Mouse (Mus musculus): ENCODE measurements around the gene Fxyd3. TPM values are rescaled to one million over a fixed set of nuclear protein-coding genes. Genes with fewer than 3 reads are reported as not detected.
A peak's percentile ranks its signal among the peaks of the same experiment; 100 is the strongest.

The Fxyd3 gene
- polyA plus RNA-seq, 1 experiment from 2014 or later = 2.2 TPM

DNA sequence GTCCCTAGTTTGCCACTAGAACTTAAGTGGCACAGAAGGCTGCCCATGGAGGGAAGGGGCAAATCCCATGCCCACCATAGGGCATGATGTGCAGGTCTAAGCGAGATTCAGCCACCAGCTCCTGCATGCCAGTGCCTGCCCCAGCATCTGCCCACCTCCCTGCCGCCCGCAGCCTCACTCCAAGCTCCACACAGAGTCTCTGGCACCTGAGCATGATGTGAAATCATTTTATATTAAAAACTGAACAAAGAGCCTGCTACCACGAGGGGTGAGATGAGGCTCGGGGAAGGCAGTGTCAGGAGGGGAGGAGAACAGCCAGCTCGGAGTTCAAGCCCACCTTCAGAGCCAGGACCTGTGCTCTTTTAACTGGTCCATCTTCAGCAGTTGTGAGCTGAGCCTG lies 6.2 kb downstream of the Fxyd3 start:
- no peak overlapping the region for H3K4me2 ChIP-seq
- no peaks in the 10 kb centered on the region for H3K9me3 ChIP-seq
- H3K4me1 ChIP-seq = peaks cover 20% of the 10 kb centered on the region
- no peak for ATAC-seq (ENCODE audit: extremely low read depth, insufficient number of reproducible peaks, low FRiP score, low TSS enrichment)
- WGBS = 73% methylated on average over 6 of the region's 6 CpGs
- H3K27me3 ChIP-seq (replicated peaks) = no peaks in the 10 kb centered on the region; the same call in 1 of the 2 replicates
- no peak overlapping the region for H3K4me3 ChIP-seq
- H3K36me3 ChIP-seq = no peaks in the 10 kb centered on the region
- H3K9ac ChIP-seq = no peak overlapping the region
- H3K27ac ChIP-seq (replicated peaks) = no peak overlapping the region

DNA sequence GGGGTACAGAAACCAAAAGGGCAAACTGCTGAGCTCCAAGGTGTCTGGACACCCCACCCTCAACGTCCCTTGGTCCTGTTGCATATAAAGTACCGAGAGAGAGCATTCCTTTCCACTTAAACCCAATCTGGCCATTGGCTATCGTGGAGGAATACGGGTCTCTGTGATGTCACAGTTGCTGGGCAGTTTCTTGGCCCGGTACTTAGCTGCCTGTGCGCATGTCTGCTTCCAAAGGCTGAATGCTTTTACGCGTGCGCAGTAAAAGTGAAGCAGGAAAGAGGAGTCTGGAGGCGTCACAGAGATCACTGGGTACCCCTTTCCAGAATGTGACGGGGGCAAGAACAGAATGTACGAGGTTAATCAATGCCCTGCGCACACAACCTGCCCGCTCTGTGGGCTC lies 7.0 kb downstream of the Fxyd3 start:
- H3K27ac ChIP-seq (replicated peaks) = no peak overlapping the region
- peaks cover 20% of the 10 kb centered on the region for H3K4me1 ChIP-seq
- peaks cover 5% of the 10 kb centered on the region; the same call in 1 of the 2 replicates for H3K27me3 ChIP-seq (replicated peaks)
- no peak overlapping the region for H3K4me2 ChIP-seq
- H3K4me3 ChIP-seq = no peak overlapping the region
- H3K9ac ChIP-seq = no peak overlapping the region
- no peaks in the 10 kb centered on the region for H3K36me3 ChIP-seq
- WGBS = 84% methylated on average over 14 of the region's 14 CpGs
- no peaks in the 10 kb centered on the region for H3K9me3 ChIP-seq
- no peak for ATAC-seq (ENCODE audit: extremely low read depth, insufficient number of reproducible peaks, low FRiP score, low TSS enrichment)

DNA sequence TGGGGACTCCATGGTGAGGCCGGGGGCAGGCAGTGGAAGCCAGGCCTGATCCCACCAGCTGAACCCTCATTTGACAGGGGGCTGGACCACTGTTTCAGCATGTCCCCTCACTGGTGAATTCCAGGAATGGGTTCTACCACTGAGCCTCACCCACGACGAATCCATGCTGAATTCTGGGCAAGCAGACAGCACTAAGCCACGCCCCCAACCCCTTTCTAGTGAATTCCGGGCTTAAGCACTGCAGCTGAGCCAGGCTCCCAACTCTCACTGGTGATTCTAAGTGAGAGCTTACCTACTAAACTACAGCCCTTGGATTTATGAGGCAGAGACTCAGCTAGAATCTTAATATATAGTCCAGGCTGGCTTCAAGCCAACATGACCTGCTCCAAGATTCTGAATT lies 8.7 kb downstream of the Fxyd3 start:
- WGBS = 44% methylated on average over 5 of the region's 5 CpGs
- no peaks in the 10 kb centered on the region for H3K36me3 ChIP-seq
- H3K9me3 ChIP-seq = no peaks in the 10 kb centered on the region
- H3K9ac ChIP-seq = no peak overlapping the region
- no peak overlapping the region for H3K4me3 ChIP-seq
- peaks cover 7% of the 10 kb centered on the region; the same call in 1 of the 2 replicates for H3K27me3 ChIP-seq (replicated peaks)
- H3K27ac ChIP-seq (replicated peaks) = no peak overlapping the region
- H3K4me2 ChIP-seq = no peak overlapping the region
- H3K4me1 ChIP-seq = peaks cover 16% of the 10 kb centered on the region
- ATAC-seq (ENCODE audit: extremely low read depth, insufficient number of reproducible peaks, low FRiP score, low TSS enrichment) = no peak

DNA sequence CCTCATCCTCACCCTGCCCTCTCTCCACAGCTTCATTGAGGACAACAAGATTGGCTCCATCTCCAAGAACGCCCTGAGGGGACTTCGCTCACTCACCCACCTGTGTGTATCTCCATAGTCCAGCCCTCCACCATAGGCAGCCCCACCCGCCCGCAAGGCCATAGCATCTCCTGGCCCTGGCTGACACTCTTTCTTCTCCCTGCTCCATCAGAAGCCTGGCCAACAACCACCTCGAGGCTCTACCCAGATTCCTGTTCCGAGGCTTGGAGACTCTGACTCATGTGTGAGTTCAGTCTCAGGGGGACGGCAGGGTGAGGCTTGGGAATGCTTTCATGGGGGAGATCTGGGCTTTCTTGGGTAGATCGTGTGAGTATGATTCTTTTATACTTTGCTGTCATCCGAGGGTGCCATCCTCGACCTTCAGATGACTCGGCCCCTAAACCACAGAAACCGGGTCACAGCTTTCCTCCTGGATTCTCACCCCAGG lies 13.4 kb downstream of the Fxyd3 start:
- Histone ChIP-seq H3K4me2 (no peak overlapping the region), H3K9ac (no peak overlapping the region), H3K27ac (replicated peaks) (no peak overlapping the region), H3K9me3 (no peaks in the 10 kb centered on the region), H3K27me3 (replicated peaks) (0 out of 2 replicates have a peak, but pooled peaks cover 7% of the 10 kb centered on the region), H3K4me1 (peaks cover 12% of the 10 kb centered on the region), H3K36me3 (no peaks in the 10 kb centered on the region), H3K4me3 (no peak overlapping the region)
- ATAC-seq (ENCODE audit: extremely low read depth, insufficient number of reproducible peaks, low FRiP score, low TSS enrichment) = no peak
- WGBS = 74% methylated on average over 12 of the region's 12 CpGs

DNA sequence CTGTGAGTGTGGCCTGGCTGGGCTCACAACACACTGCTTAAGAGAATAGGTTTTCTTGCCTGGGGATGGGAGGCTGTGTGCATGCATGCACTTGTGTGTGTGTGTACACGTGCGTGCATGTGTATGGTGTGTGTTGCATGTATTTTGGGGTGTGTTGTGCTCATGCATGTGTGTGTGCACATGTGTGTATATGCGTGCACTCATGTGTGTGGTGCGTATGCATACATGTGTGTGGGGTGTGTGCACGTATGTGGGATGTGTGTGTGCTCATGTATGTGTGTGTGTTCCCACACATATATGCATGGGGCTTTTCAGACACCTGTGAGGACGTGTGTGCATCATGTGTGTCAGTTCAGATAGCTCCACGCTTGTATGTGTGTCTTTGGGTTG lies 15.9 kb downstream of the Fxyd3 start:
- no peak overlapping the region for H3K4me3 ChIP-seq
- H3K27ac ChIP-seq (replicated peaks) = no peak overlapping the region
- 72% methylated on average over 7 of the region's 7 CpGs for WGBS
- peaks cover 13% of the 10 kb centered on the region for H3K4me1 ChIP-seq
- no peaks in the 10 kb centered on the region for H3K9me3 ChIP-seq
- H3K4me2 ChIP-seq = no peak overlapping the region
- no peak overlapping the region for H3K9ac ChIP-seq
- no peaks in the 10 kb centered on the region for H3K36me3 ChIP-seq
- 0 out of 2 replicates have a peak, but pooled peaks cover 7% of the 10 kb centered on the region for H3K27me3 ChIP-seq (replicated peaks)
- ATAC-seq (ENCODE audit: extremely low read depth, insufficient number of reproducible peaks, low FRiP score, low TSS enrichment) = no peak

DNA sequence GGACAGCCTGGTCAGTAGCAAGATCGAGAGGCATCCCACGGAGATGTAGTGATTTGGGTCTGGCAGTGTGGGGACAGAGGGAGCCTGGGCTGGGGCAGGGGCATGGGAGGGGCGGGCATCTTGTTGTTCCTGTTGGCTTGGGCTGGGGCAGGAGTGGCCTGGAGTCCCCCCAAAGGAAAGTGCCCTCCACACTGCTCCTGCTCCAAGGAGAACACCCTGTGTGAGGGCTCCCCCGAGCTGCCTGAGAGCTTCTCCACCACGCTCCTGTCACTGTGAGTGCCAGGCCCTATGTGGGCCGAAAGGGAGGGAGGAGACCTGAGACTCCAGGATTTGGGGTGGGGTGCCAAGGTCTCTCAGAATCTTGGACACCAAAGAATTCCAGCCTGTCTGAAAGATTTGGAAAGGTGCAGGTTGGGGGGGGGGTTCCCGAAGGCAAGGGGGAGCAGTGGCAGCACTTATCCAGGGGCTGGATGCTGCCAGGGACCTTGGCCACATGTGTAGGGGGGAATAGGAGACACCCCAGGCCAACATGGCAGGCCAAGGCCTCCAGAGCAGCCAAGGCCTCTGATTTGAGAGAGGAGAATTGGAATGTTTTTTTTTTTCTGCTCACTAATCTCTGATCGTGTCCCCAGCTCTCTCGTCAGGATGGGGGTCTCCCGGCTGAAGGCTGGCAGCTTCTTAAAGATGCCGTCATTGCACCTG lies 16.4 kb downstream of the Fxyd3 start:
- Histone ChIP-seq H3K9me3 (no peaks in the 10 kb centered on the region), H3K9ac (no peak overlapping the region), H3K36me3 (no peaks in the 10 kb centered on the region), H3K4me2 (no peak overlapping the region), H3K27ac (replicated peaks) (no peak overlapping the region), H3K27me3 (replicated peaks) (0 out of 2 replicates have a peak, but pooled peaks cover 7% of the 10 kb centered on the region), H3K4me3 (no peak overlapping the region), H3K4me1 (peaks cover 17% of the 10 kb centered on the region)
- no peak for ATAC-seq (ENCODE audit: extremely low read depth, insufficient number of reproducible peaks, low FRiP score, low TSS enrichment)
- 66% methylated on average over 11 of the region's 11 CpGs for WGBS

DNA sequence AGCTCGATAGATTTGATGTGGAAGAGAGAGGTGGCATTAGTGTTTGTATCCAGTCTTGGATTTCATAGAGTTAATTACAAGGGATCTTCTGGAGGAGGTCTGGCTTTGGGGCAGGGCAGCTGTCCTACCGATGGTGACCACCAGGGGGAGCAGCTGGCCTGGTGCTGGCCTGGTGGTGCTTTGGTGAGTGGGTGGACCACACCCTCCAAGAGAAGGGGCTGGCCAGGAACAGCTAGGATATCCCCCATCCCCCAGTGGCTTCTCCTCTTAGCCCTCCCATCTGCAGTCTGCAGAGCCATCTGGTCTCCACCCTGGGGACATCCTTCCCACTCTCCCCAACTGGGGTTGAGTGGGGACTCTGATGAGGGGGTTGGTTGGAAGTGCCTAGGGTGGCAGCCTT lies 17.4 kb downstream of the Fxyd3 start, which contains the start of gene Lgi4:
Lgi4 (plus strand) TSS at position 235 of the 400 bp plus-strand sequence.
- ATAC-seq (ENCODE audit: extremely low read depth, insufficient number of reproducible peaks, low FRiP score, low TSS enrichment) = no peak
- Histone ChIP-seq H3K27ac (replicated peaks) (no peak within 1 kb of the TSS), H3K27me3 (replicated peaks) (no peaks in the 10 kb centered on the region), H3K9ac (no peak within 1 kb of the TSS), H3K9me3 (no peaks in the 10 kb centered on the region), H3K4me3 (no peak within 1 kb of the TSS), H3K4me2 (no peak within 1 kb of the TSS), H3K36me3 (no peaks in the 10 kb centered on the region), H3K4me1 (peaks cover 27% of the 10 kb centered on the region)
- 2% methylated on average over 2 of the region's 2 CpGs for WGBS

DNA sequence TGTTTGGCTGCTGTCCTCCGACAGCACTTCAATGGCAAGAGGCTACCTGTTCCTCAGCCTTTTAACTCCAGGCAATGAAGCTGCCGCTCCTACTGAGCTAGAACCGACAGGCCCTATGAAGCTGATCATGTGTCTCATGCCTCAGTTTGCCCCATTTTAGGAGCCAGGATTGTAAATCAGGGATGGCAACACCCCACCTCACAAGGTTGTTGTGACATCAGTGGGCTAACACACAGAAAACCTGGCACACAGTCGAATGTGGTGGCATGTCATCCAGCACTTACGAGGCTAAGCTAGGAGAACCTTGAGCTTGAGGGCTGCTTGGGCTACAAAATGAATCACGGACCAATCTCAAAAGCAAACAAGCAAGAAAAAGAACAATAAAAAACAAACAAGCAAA lies 18.3 kb downstream of the Fxyd3 start:
- Histone ChIP-seq H3K4me3 (no peak overlapping the region), H3K4me1 (peaks cover 36% of the 10 kb centered on the region), H3K27ac (replicated peaks) (no peak overlapping the region), H3K4me2 (no peak overlapping the region), H3K36me3 (no peaks in the 10 kb centered on the region), H3K9ac (no peak overlapping the region), H3K9me3 (no peaks in the 10 kb centered on the region), H3K27me3 (replicated peaks) (peaks cover 3% of the 10 kb centered on the region; the same call in 1 of the 2 replicates)
- 82% methylated on average over 6 of the region's 6 CpGs for WGBS
- no peak for ATAC-seq (ENCODE audit: extremely low read depth, insufficient number of reproducible peaks, low FRiP score, low TSS enrichment)

DNA sequence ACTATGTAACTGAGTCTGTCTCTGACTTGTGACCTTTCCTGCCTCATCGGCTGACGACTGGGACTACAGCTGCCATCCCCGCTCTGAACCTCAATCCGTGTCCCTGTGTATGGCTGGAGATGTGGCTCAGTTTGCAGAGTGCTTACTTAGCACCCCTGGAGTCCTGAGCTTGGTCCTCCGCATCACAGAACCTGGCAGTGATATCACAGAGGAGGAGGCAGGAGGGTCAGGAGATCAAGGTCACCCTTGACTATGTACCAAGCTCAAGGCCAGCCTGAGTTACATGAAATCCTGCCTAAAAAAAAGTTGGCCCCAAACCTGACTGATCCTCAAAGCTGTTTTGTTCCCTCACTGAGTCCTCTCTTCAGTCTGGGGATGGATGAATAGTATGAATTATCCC lies 18.8 kb downstream of the Fxyd3 start:
- no peak overlapping the region for H3K9ac ChIP-seq
- ATAC-seq (ENCODE audit: extremely low read depth, insufficient number of reproducible peaks, low FRiP score, low TSS enrichment) = no peak
- WGBS = 65% methylated on average over 5 of the region's 5 CpGs
- H3K27ac ChIP-seq (replicated peaks) = no peak overlapping the region
- no peak overlapping the region for H3K4me2 ChIP-seq
- H3K27me3 ChIP-seq (replicated peaks) = peaks cover 8% of the 10 kb centered on the region
- no peaks in the 10 kb centered on the region for H3K36me3 ChIP-seq
- no peak overlapping the region for H3K4me3 ChIP-seq
- H3K9me3 ChIP-seq = no peaks in the 10 kb centered on the region
- peaks cover 40% of the 10 kb centered on the region for H3K4me1 ChIP-seq

DNA sequence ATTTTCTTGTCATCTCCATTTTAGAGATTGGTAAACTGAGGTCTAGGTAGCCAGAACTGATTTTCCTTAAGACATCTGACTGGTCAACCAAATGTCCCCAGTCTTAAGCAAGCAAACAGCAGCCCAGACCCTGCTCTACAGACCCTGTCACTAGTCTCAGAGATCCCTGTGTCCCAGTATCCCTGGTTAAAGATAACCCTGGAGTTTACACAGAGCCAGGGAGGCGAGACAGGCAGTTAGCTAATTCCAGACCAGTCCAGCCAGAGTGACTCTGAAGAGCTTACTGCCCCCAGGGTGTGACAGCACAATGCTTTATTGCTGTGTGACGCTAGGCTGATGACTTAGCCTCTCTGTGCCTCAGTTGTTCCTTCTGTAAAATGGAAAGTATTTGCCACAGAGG lies 19.4 kb downstream of the Fxyd3 start, which contains the start of gene Fxyd1:
Fxyd1 (minus strand) TSS at position 129 of the 400 bp plus-strand sequence.
- Histone ChIP-seq H3K9ac (peak within 1 kb of the TSS; percentile 82), H3K4me2 (peak within 1 kb of the TSS; percentile 69)
- 59% methylated on average over 2 of the region's 2 CpGs for WGBS

DNA sequence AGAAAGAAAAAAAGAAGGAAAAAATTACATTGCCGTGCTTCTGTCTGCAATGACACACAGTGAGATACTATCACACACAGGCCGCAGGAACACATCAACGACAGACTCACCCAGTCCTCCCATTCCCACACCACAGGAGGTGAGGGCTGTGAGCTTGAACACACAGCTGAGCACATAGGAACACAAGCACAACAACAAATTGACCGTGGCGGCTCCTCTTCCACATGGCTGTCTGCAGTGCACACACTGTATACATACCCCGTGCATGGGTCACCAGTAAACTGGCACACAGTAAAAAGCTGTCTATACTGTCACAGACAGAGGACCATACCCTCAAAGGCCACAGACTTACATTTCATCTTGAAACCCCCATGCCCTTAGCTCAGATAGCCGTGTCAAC lies 20.1 kb downstream of the Fxyd3 start:
- no peak for ATAC-seq (ENCODE audit: extremely low read depth, insufficient number of reproducible peaks, low FRiP score, low TSS enrichment)
- Histone ChIP-seq H3K4me1 (peaks cover 53% of the 10 kb centered on the region), H3K4me3 (no peak overlapping the region), H3K9me3 (no peaks in the 10 kb centered on the region), H3K27ac (replicated peaks) (peak overlapping the region; percentile 94), H3K36me3 (no peaks in the 10 kb centered on the region), H3K9ac (peak overlapping the region; percentile 82; the same call in 1 of the 2 replicates), H3K27me3 (replicated peaks) (peaks cover 20% of the 10 kb centered on the region), H3K4me2 (no peak overlapping the region)
- WGBS = 72% methylated on average over 7 of the region's 7 CpGs

More for the DNA sequence above, 19.4 kb downstream of the Fxyd3 start, which contains the start of gene Fxyd1:
- H3K36me3 ChIP-seq = no peaks in the 10 kb centered on the region
- no peak for ATAC-seq (ENCODE audit: extremely low read depth, insufficient number of reproducible peaks, low FRiP score, low TSS enrichment)
- peak within 1 kb of the TSS; percentile 94 for H3K27ac ChIP-seq (replicated peaks)
- no peaks in the 10 kb centered on the region for H3K9me3 ChIP-seq
- peaks cover 47% of the 10 kb centered on the region for H3K4me1 ChIP-seq
- no peak within 1 kb of the TSS for H3K4me3 ChIP-seq
- peaks cover 14% of the 10 kb centered on the region for H3K27me3 ChIP-seq (replicated peaks)

DNA sequence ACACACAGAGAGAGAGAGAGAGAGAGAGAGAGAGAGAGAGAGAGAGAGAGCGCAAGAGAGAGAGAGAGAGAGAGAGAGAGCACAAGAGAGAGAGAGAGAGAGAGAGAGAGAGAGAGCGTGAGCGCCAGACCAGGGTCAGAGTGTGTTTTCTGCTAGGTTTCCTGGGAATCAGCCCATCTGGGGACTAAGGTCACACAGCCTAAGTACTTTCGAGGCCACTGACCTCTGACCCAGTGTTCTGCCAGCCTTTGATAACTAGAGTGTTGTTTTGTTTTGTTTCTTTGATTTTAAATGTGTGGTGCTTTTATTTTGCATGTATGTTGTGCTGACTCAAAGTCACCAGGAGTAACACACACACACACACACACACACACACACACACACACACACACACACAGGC lies 20.6 kb downstream of the Fxyd3 start:
- WGBS = 27% methylated on average over 3 of the region's 4 CpGs
- peak overlapping the region; percentile 82 for H3K9ac ChIP-seq
- peaks cover 59% of the 10 kb centered on the region for H3K4me1 ChIP-seq
- H3K36me3 ChIP-seq = no peaks in the 10 kb centered on the region
- peaks cover 26% of the 10 kb centered on the region for H3K27me3 ChIP-seq (replicated peaks)
- no peak overlapping the region for H3K4me3 ChIP-seq
- H3K27ac ChIP-seq (replicated peaks) = peak overlapping the region; percentile 94
- no peaks in the 10 kb centered on the region for H3K9me3 ChIP-seq
- ATAC-seq (ENCODE audit: extremely low read depth, insufficient number of reproducible peaks, low FRiP score, low TSS enrichment) = no peak
- H3K4me2 ChIP-seq = peak overlapping the region; percentile 69

All from heart, embryonic 13.5 days (tissue).